Mouse (Mus musculus): ENCODE measurements around the gene Nat9.

The Nat9 gene

DNA sequence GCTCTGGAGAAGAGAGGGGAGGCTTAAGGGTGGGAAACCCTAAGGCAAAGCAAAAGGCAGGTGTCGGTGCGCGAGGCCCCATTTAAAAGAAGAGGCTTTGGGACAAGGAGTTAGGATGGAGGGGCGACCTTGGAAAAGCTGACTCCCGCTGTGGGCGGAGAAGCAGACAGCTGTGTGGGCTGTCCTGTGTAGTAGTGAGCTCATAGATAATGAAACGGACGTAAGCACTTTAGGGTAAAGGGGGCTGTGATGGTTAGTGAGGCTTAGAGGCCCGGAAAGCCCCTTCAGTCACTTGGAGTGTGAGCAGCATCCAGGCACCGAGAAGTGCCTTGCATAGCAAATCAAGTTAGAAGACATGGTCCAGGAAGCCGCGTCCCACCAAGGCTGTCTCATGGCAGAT, at the start of gene Nat9:
Nat9 (minus strand) TSS at position 167 of the 400 bp plus-strand sequence.
- in situ Hi-C loops (cut with MseI, MboI) = no loop called here

DNA sequence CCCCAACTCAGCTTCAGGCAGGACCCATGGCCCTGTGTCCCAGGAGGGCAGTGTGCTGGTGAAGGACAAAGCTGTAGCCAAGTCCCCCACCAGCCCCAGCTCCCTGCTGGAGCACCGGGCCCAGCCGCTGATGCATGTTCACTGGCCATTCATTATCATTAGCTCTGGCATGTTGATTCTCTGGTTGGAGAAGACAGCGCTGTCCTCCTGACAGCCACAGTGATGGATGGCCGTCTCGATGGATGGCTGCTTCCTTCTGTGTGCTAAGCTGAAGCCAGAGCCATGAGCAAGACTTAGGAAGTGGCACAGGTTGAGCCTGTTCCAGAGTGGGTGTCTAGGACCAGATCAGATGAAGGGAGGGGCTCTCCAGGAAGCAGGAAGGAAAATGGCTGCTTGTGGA, 48.9 kb upstream of the Nat9 start:
- in situ Hi-C loops (cut with MseI, MboI) = no loop called here

DNA sequence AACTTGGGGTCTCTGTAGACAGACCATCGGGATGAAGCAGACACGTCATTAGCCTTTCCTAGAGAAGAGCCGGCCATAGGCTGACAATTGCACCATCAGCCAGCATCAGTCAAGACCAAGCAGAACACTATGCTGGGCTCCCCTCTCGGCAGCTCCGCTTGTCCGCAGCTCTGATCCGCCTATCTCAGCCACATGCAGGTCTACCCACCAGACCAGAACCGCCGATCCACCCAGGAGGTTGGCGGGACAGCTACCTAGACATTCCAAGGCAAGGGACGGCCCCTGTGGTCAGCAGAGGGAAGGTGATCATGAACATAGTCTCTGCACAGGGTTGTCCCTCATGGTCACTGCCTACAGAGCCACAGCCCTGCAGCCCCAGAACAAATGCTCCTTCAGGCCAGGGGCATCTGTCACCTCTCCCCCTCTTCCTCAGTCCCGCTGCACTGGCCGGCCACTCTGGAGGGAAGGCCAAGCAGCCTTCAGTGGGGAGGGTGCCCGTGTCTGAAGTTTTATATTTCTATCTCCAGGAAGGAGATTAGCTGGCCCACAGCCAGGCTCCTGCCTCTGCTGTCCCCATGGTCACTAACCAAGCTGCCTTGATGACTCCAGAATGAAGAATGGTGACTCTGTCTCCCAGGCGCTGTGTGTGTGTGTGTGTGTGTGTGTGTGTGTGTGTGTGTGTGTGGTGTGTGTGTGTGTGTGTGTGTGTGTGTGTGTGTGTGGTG, 46.8 kb upstream of the Nat9 start:
- in situ Hi-C loops (cut with MseI, MboI) = no loop called here

DNA sequence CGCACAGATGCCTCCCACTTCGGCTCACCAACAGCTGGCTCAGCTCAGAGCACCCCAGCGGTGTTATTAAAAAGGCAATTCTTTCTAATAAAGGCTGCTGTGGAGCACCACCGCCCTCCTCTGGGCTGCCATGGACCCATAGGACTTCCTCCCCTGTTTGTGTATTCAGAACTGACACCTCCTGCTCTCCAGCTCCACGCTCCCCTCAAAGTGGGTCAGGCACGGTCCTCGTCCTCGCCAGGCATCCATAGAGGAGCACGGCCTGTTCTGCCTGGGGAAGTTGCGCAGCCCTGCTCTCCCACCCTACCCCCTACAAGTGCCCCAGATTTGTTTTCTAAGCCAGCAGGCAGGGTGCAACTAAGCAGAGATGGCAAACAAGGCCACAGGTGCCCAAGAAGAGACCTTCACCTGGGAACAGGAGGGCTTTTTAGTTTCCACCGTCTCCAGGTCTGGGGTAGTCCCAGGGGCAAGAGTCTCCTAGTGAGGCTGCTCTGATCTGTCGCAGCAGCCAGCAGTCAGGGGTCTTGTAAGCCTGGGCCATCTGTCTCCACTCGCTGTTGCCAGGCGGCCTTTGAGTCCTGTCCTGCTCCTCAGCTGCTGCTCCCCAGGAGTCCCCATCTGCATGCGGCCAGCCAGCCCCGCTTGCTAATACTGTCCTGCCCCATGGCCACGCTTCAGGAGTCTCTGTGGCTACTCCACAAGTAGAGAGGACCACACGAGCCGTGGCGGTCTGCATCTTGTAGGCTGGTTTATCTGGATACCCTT, 46.0 kb upstream of the Nat9 start:
- in situ Hi-C loops (cut with MseI, MboI) = no loop called here

DNA sequence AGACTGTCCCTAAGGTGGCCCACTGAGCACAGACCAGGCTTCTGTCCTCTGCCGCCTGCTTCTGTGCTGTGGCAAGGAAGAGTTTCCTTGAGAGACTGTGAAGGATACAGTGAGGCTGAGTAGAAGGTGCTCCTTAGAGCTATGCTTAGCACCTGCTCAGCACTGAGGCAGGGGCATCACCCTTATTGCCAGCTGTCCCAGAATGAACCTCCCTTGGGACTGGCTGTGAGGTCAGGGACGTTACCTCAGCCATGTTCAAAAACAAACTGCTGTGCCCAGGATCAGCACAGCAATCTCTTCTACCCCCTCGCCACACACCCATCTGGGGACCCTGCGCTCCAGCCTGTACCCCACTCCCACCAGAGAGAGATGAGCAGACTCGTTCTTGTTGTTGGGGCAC, 45.2 kb upstream of the Nat9 start:
- in situ Hi-C loops (cut with MseI, MboI) = no loop called here

DNA sequence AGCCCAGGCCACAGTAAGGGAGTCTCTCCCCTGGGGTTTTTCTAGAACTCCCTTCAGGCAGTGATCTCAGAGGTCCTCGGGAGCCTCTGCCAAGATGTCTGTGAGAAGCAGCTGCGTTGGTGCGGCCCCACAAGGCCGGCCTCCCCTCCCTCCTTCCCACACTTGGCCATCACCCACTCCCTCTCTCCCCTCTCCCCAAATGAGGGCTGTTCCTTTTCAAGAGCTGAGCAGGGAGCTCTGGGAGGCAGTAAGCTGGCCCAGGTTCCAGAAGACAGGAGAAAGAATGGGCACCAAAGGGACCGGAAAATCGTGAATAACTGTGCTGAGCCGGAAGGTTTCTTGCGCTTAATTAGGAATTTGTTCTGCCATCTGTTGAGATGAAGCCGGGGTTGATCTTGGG, 44.3 kb upstream of the Nat9 start:
- in situ Hi-C loops (cut with MseI, MboI) = no loop called here

DNA sequence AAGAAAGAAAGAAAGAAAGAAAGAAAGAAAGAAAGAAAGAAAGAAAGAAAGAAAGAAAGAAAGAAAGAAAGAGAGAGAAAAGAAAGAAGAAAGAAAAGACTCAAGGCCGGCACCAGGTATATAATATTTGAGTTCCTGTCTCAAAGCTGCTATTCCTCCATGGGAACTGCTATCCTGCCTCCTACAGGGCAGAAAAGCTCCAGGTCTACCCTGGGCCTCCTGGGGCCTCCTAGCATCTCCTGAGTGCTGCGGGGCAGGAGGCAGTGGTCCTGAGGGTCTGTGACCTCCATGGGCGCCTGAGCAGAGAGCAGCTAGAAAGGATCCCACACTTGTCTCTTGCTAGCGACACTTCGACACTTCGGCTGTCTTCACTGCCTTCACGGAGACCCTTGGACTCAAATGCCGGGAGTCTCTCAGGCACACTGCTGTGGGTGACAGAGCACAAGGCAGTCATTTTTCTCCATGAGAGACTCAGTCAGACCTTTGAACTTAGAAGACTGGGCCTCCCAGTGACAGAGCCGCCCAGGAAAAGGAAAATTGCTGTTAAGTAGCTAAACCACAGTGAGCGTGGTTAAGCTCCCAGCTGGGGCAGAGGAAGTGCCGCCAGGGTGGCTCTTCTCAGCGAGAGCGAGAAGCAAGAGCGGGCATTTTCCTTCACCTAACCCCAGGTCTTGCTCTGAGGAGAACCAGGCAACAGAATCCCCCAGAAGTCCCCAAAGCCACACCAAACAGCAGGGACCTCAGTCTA, 43.7 kb upstream of the Nat9 start:
- in situ Hi-C loops (cut with MseI, MboI) = no loop called here

DNA sequence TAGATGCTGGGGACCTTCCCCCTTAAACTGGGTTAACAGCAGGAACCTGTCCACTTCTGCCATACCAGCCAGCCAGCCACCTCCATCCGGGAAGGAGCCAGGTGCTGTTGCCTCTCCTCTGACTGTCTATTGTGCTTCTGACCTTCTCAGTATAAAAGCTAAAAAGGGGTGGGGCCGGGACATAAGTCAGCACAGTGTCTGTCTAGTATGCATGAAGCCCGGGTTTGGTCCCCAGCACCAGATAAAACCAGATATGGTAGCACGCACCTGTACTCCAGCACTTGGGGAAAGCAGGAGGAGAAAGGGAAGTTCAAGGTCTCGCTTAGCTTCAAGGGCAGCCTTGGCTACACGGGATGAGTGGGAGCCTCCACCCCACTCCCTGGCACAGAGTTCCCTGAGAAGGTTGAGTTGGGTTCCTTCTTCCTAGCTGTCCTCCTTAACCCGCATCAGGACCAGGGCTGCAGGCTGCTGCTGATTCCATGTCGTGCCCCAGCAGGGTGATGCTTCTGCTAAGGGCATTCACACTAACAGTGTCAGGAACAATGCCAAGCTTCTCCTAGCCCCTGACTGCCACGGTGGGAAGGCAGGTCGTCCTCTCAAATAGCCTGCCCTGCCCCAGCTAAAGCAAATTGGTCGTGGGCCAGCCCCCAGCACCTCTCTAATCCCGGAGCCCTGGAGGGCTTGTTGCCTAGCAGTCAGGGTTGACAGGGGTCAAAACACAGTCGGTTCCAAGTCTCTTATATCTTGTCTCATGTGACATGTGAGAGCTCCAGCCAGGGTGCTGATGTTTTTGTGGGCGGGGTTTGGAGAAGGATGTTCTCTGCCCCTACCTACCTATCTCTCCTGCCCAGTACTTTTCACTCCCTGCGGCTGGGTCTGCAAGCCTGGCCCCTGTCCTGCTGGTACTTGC, 41.6 kb upstream of the Nat9 start:
- in situ Hi-C loops (cut with MseI, MboI) = no loop called here

DNA sequence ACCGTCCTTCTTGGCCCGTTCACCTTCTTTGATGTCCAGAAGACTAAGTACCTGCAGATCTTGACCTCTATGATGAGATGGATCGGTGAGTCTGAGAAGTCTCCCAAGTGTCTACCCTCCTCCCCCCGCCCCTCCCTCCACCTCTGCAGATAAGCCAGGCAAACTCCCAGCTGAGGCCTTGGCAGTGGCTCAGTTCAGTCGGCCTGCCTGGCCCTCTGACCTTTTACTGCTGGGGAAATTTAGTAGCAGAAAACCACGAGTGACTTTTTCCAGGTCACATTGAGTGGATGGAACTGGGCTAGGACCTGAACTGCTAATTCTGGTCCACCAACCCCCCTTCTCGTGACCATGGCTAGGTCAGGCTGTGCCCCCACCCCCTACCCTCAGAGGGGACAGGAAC, 40.8 kb upstream of the Nat9 start:
- in situ Hi-C loops (cut with MseI, MboI) = no loop called here

DNA sequence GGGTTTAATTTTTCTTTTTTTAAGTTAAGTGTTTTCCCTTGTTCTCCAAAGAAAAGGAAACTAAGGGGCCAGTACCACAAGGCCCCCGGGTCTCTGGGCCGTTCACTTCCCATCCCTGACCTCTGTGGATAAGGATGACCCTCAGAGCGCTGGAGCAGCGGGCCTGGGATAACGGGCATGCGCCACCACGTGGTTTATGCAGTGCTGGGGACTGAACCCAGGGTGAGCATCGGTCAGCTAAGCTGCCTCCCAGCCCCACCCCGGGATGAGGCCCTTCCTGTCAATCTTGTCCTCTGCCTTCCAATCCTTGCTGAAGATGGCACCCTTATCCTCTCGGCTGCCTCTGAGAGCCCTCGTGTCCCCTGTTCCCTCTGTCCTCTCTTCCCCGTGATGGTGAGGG, 40.0 kb upstream of the Nat9 start:
- in situ Hi-C loops (cut with MseI, MboI) = no loop called here

DNA sequence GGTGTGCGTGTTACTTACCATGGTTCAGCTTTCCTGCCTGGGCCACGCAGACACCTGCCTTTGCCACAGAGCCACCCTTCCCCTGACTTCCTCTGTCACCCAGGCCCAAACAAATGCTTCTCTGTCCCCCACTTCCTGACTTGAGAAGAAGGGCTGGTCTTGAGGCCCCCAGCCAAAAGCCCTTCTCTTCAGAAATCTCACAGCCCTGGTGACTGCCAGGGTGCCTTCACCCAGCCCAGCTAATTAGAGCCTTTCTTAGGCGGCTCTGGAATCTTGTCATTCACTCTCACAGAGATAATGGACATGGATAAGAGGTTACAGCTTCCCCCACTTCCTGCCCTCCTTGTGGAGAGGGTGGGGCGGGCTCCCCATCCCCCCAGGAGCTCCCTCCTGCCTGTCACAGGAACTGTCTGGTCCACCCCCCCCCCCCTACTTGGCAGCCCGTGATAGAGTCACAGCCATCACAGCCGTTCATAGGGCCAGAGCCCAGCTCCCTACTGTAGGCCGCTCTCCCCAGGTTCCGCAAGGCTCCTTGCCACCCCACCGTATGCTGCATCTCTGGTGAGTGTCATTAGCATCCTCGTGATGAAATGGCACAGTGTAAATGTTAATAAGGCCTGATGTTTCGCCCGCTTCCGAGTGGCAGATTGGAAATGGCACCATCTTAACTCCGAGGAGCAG, 39.3 kb upstream of the Nat9 start:
- in situ Hi-C loops (cut with MseI, MboI) = no loop called here

DNA sequence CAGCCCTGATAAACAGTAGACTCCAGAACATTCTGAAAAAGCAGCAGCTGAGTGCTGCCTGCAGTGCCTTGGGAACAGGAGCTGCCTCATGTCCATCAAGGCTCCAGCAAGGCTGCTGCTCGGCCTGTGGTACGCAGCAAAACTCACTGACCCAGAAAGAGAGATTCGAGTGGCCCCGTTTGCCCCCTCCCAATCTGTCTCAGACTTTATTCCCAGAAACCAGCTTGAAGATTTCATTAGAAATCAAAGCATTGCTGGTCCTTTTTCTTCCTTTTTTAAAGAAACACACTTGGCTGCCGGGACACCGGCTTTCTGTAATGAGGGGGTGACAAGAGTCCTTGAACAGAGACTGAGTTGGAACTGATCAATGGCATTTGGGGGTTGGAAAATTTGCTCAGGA, 37.6 kb upstream of the Nat9 start:
- in situ Hi-C loops (cut with MseI, MboI) = no loop called here

DNA sequence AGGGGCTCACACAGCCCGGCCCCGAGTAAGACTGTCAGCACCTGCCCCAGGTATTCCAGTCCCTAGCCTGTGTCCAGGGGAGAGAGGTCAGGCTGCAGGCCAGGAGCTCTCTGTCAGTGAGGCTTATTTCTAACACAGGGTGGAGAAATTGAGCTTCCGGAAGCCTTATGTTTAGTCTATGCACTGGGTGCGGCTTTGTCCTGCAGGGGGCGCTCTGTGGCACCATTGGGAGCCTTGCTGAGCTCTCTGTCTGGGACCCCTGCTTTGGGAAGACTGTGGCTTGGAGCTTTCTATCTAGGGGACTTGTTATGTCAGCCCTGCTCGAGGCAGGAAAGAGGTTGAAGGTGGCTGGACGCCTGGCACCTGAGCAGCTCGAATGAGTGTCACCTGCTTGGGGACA, 37.2 kb upstream of the Nat9 start:
- in situ Hi-C loops (cut with MseI, MboI) = no loop called here

DNA sequence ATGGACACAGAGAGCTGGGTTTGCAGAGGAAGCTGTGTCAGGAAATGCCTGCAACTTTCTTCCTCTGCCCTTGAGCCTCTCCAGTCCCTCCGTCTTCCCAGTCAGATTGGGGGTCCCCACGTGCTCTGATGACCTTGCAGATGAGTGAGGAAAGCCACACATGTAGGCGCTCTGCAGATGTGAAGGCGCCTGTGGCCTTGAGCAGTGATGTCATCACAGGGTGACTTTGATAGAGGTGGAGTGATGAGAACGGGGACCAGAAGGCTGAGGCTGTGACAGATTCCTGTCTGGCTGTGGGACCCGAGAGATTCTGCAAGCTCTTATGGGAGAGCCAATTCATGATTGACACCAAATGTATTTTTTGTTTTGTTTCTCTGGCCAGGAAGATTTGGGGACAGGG, 36.2 kb upstream of the Nat9 start:
- in situ Hi-C loops (cut with MseI, MboI) = no loop called here

DNA sequence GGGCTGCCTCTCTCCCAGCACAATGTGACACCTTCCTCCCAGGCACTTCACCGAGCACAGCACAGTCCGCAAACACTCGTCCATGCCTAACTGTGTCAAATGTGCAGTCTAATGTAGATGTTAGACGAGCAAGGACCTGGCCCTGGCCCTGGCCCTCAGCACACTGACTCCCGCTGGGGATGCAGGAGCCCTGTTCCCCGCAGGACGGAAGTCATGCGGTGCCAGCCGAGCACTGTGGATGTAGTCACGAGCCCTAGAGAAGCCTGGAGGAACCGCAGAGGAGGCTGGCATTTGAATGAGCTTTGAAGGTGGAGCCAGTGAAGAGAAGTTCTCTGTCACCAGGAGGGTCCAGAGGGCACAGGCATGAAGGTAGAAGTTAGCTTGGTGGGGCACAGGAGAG, 35.8 kb upstream of the Nat9 start:
- in situ Hi-C loops (cut with MseI, MboI) = no loop called here

DNA sequence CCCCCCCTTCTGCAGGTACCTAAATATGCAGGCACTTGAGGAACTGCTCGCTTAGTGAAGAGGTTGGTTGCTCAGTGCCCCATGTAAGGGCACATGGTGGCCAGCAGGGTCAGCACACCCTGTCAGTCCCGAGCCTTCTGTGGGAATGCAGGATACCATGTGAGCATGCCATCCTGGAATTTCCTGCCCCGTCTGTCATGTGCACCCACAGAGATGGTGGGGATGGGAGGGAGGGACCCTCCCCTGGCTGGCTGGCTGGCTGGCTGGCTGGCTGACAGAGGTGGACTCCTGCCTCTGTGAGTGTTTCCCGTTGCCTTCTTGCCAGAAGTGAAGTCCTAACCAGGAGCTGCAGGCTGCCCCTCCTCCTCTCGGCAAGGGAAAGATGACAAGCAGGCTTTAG, 34.9 kb upstream of the Nat9 start:
- in situ Hi-C loops (cut with MseI, MboI) = no loop called here

DNA sequence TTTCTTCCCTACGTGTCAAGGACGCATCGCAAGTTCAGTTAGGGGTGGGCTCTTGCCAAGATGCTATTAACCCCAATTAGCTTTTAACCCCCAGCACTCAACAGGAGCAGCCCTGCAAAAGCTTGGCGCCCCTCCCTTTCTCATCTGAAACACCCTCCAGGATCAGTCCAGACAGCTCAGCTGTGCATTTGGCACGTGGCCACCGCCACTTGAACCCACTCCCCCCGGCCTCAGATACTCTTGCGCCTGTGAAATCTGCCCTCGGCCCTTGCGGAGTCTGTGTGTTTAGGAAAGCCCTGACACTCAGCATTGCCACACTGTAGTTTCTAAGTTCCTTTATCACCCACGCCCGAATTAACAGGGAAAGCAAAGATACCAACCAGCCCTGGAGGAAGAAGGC, 34.4 kb upstream of the Nat9 start:
- in situ Hi-C loops (cut with MseI, MboI) = no loop called here

DNA sequence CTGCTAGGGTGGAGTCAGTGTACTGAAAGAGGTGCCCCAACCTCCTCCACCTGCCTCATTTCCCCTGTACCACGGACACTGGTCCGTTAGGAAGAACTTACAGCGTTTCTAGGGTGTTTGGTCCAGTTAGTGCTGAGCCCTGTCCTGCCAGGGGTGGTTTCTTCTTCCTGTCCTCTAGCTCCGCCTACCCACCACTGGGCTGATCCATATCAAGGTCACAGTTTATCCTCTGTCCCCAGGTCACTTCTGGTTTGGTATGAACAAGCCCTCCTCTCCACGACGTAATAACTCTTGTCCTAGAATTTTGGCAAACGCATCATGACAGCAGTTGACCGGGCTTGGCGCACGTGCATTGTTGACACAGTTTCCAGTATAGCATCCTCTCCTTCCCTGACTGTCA, 32.0 kb upstream of the Nat9 start:
- in situ Hi-C loops (cut with MseI, MboI) = no loop called here

DNA sequence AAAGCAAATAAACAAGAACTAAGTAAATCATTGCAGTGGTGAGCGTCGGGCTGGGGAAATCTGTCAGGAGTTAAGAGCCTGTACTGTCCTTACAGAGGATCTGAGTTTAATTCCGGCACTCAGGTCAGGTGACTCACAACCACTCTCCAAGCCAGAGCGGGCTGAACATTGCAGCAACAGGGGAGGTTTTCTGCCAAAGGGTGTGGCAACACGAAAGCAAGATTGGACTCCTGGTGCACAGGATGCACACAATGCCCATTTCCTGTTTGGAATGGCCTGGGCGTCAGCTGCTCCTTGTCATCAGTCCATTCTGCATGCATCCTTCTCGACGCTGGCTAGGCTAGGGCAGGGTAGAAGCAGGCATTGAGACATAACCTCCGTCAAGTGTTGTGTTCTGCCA, 31.6 kb upstream of the Nat9 start:
- in situ Hi-C loops (cut with MseI, MboI) = no loop called here

DNA sequence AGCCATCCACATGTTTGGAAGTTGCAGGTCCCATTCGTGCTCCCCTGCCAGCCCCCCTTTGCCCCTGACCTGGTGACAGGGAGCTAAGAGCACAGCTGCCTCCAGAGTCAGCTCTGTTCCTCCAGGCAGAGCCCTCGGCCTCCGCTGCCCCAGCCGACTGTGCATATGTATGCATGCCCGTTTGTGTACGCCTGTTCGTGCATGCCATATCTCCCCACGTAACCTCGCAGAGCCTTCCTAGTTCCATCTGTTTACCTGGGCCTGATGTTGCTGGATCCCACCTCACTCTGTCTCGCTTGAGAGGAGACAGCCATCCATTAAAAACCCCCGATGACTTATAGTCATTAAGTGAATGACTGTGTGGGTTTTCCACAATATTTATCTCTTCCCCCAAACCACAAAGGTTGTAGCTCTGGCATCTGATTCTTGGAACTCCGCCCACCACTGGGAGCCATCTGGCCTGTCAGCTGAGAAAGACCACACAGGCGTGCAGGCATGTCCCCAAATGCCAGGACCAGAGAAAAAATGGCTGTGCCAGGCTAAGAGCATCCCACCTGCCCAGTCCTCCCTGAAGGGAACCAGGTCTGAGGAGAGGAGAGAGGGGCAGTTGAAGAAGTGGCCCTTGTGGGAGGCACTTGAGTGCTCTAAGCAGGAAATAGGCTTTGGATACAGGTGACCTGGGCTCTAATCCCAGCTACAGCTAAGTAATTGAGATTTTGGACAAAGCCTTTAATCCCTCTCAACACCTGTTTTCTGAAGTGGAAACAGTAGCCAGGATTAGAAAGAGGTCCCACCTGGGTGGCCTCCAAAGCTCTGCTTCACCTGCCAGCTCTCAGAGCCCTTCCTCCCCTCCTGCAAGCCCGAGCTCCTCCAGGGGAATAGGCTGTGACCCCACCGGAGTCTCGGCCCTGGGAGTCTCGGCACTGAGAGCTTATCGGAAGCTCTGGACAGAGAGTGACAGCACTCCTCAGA, 30.1 kb upstream of the Nat9 start:
- in situ Hi-C loops (cut with MseI, MboI) = no loop called here
